Mouse (Mus musculus): ENCODE data around the gene 1810010D01Rik. TPM values are rescaled to one million over a fixed set of nuclear protein-coding genes. Genes with fewer than 3 reads are reported as not detected.
A peak's percentile ranks its signal among the peaks of the same experiment; 100 is the strongest.

The 1810010D01Rik gene
- polyA plus RNA-seq, 1 experiment, result 2.5 TPM

GRCm38 (mm10) chr7:145242851-145243712 lies 35.2 kb upstream of the 1810010D01Rik start:
- peak; percentile 84; the same call in 1 of the 2 replicates for TF ChIP-seq CTCF (IDR thresholded peaks at IDR 0.05; ENCODE audit: borderline replicate concordance, control insufficient read depth, extremely low read depth, insufficient read depth, low read length, poor library complexity)
- TF ChIP-seq POLR2A (IDR thresholded peaks at IDR 0.05; ENCODE audit: control insufficient read depth, extremely low read depth, insufficient read depth, low read length, poor library complexity), result no peak
- peak; percentile 77 for DNase-seq
- no peaks in the 10 kb centered on the region for H3K36me3 ChIP-seq (ENCODE audit: control insufficient read depth, insufficient read depth, low read length)
- H3K4me1 ChIP-seq (replicated peaks; ENCODE audit: control insufficient read depth, insufficient read depth, low read length), result no peaks in the 10 kb centered on the region
- H3K4me3 ChIP-seq (ENCODE audit: control insufficient read depth, insufficient read depth, low read length), result no peak overlapping the region
- 24% methylated on average over 9 of the region's 9 CpGs for WGBS
- no peak overlapping the region for H3K27ac ChIP-seq (ENCODE audit: control insufficient read depth, insufficient read depth, low read length)
- H3K27me3 ChIP-seq (ENCODE audit: control insufficient read depth, insufficient read depth, low read length), result no peaks in the 10 kb centered on the region

GRCm38 (mm10) chr7:145242028-145242427 lies 34.1 kb upstream of the 1810010D01Rik start:
- no peak for DNase-seq
- H3K4me1 ChIP-seq (replicated peaks; ENCODE audit: control insufficient read depth, insufficient read depth, low read length), result no peaks in the 10 kb centered on the region
- WGBS, result 78% methylated on average over 9 of the region's 9 CpGs
- TF ChIP-seq POLR2A (IDR thresholded peaks at IDR 0.05; ENCODE audit: control insufficient read depth, extremely low read depth, insufficient read depth, low read length, poor library complexity) (no peak), CTCF (IDR thresholded peaks at IDR 0.05; ENCODE audit: borderline replicate concordance, control insufficient read depth, extremely low read depth, insufficient read depth, low read length, poor library complexity) (no peak)
- H3K27me3 ChIP-seq (ENCODE audit: control insufficient read depth, insufficient read depth, low read length), result no peaks in the 10 kb centered on the region
- no peak overlapping the region for H3K27ac ChIP-seq (ENCODE audit: control insufficient read depth, insufficient read depth, low read length)
- no peak overlapping the region for H3K4me3 ChIP-seq (ENCODE audit: control insufficient read depth, insufficient read depth, low read length)
- H3K36me3 ChIP-seq (ENCODE audit: control insufficient read depth, insufficient read depth, low read length), result no peaks in the 10 kb centered on the region

- no peaks in the 10 kb centered on the region for H3K36me3 ChIP-seq (ENCODE audit: control insufficient read depth, insufficient read depth, low read length)
- no peak overlapping the region for H3K27ac ChIP-seq (ENCODE audit: control insufficient read depth, insufficient read depth, low read length)
- H3K4me3 ChIP-seq (ENCODE audit: control insufficient read depth, insufficient read depth, low read length), result no peak overlapping the region
- DNase-seq, result no peak
- no peaks in the 10 kb centered on the region for H3K27me3 ChIP-seq (ENCODE audit: control insufficient read depth, insufficient read depth, low read length)
- no peaks in the 10 kb centered on the region for H3K4me1 ChIP-seq (replicated peaks; ENCODE audit: control insufficient read depth, insufficient read depth, low read length)
- WGBS, result 95% methylated on average over 4 of the region's 4 CpGs
- no peak for TF ChIP-seq CTCF (IDR thresholded peaks at IDR 0.05; ENCODE audit: borderline replicate concordance, control insufficient read depth, extremely low read depth, insufficient read depth, low read length, poor library complexity)
- TF ChIP-seq POLR2A (IDR thresholded peaks at IDR 0.05; ENCODE audit: control insufficient read depth, extremely low read depth, insufficient read depth, low read length, poor library complexity), result no peak
Measured at GRCm38 (mm10) chr7:145240929-145241328, 33.0 kb upstream of the 1810010D01Rik start.

- H3K4me1 ChIP-seq (replicated peaks; ENCODE audit: control insufficient read depth, insufficient read depth, low read length), result no peaks in the 10 kb centered on the region
- DNase-seq, result no peak
- no peaks in the 10 kb centered on the region for H3K27me3 ChIP-seq (ENCODE audit: control insufficient read depth, insufficient read depth, low read length)
- TF ChIP-seq CTCF (IDR thresholded peaks at IDR 0.05; ENCODE audit: borderline replicate concordance, control insufficient read depth, extremely low read depth, insufficient read depth, low read length, poor library complexity) (no peak), POLR2A (IDR thresholded peaks at IDR 0.05; ENCODE audit: control insufficient read depth, extremely low read depth, insufficient read depth, low read length, poor library complexity) (no peak)
- 88% methylated on average over 8 of the region's 8 CpGs for whole genome bisulfite sequencing
- H3K27ac ChIP-seq (ENCODE audit: control insufficient read depth, insufficient read depth, low read length), result no peak overlapping the region
- H3K4me3 ChIP-seq (ENCODE audit: control insufficient read depth, insufficient read depth, low read length), result no peak overlapping the region
- no peaks in the 10 kb centered on the region for H3K36me3 ChIP-seq (ENCODE audit: control insufficient read depth, insufficient read depth, low read length)
Measured at GRCm38 (mm10) chr7:145239736-145240505, 32.0 kb upstream of the 1810010D01Rik start.

- Histone ChIP-seq H3K4me1 (replicated peaks; ENCODE audit: control insufficient read depth, insufficient read depth, low read length) (no peaks in the 10 kb centered on the region), H3K4me3 (ENCODE audit: control insufficient read depth, insufficient read depth, low read length) (no peak overlapping the region), H3K27ac (ENCODE audit: control insufficient read depth, insufficient read depth, low read length) (no peak overlapping the region), H3K27me3 (ENCODE audit: control insufficient read depth, insufficient read depth, low read length) (no peaks in the 10 kb centered on the region), H3K36me3 (ENCODE audit: control insufficient read depth, insufficient read depth, low read length) (no peaks in the 10 kb centered on the region)
- WGBS, result 92% methylated on average over 6 of the region's 6 CpGs
- TF ChIP-seq POLR2A (IDR thresholded peaks at IDR 0.05; ENCODE audit: control insufficient read depth, extremely low read depth, insufficient read depth, low read length, poor library complexity) (no peak), CTCF (IDR thresholded peaks at IDR 0.05; ENCODE audit: borderline replicate concordance, control insufficient read depth, extremely low read depth, insufficient read depth, low read length, poor library complexity) (no peak)
- DNase-seq, result no peak
Measured at GRCm38 (mm10) chr7:145239145-145239544, 31.2 kb upstream of the 1810010D01Rik start.

Data from thymus, adult 2 months (tissue).